Mouse (Mus musculus) small intestine, adult 2 months (tissue): ENCODE measurements around the gene Aplp1.

Experiments
- CTCF ChIP-seq: fragments of 200-500 bp; IDR thresholded peaks from 2 replicates; pipeline ENCODE4 v1.5.1; 2012; ENCODE audit warnings: low read depth, mild to moderate bottlenecking, control low read depth, inconsistent platforms, low read length, moderate library complexity, mixed read lengths; ENCODE audit not compliant: insufficient replicate concordance, insufficient read length; ENCODE audit errors: extremely low read depth
- POLR2A ChIP-seq: fragments of 200-500 bp; IDR thresholded peaks from 2 replicates; pipeline ENCODE4 v1.6.1; 2012; ENCODE audit warnings: low read depth, mild to moderate bottlenecking, control low read depth, inconsistent platforms, low read length, moderate library complexity

DNA sequence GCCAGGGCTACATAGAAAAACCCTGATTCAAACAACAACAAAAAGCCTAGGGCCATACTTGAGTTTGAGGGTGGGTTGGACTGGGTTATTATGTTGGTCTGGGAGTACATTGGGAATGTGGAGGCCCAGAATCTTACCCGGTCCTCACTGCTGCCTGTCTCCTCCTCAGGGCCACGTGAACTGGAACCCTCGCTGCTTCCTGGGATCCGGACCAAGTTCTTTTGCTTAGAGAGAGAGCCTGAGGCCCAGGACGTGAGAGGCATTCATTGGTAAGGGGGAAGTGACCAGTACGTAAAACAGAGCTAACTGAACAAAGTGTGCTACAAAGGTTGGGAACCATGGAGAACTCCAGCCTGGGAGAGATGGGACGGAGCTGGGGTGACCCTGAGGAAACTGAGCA is 4.9 kb upstream of the Aplp1 start:
- TF ChIP-seq POLR2A (no peak), CTCF (no peak)
